Mouse (Mus musculus) inflammation-experienced regulatory T-cells (primary cell): ENCODE measurements around the gene Rxylt1. TPM values are rescaled to one million over a fixed set of nuclear protein-coding genes. Genes with fewer than 3 reads are reported as not detected.

ENCODE experiments used
- polyA plus RNA-seq, 2 experiments: library from polyadenylated mRNA; unstranded; fragments of 100-300 nt; shearing (Covaris generic); gene quantifications; one replicate each; pipeline ENCODE4 v1.2.1; 2017

Rxylt1 gene
- polyA plus RNA-seq = 10 to 100 TPM; 33.7 to 35.5 TPM

GRCm38 (mm10) chr10:122096980-122097844 is at the start of gene Rxylt1:
TSS of gene Rxylt1 (minus strand) at chr10:122097371.

GRCm38 (mm10) chr10:122046904-122047726 is 50.1 kb downstream of the Rxylt1 start, which contains the start of gene Srgap1:
TSS of gene Srgap1 (minus strand) at chr10:122047315.

Other genes starting within 250 kb of the Rxylt1 start
- gene Srgap1, start 50.1 kb downstream of the Rxylt1 start, polyA plus RNA-seq = under 1 TPM; 0.10 to 0.69 TPM